In the genomic region with DNA sequence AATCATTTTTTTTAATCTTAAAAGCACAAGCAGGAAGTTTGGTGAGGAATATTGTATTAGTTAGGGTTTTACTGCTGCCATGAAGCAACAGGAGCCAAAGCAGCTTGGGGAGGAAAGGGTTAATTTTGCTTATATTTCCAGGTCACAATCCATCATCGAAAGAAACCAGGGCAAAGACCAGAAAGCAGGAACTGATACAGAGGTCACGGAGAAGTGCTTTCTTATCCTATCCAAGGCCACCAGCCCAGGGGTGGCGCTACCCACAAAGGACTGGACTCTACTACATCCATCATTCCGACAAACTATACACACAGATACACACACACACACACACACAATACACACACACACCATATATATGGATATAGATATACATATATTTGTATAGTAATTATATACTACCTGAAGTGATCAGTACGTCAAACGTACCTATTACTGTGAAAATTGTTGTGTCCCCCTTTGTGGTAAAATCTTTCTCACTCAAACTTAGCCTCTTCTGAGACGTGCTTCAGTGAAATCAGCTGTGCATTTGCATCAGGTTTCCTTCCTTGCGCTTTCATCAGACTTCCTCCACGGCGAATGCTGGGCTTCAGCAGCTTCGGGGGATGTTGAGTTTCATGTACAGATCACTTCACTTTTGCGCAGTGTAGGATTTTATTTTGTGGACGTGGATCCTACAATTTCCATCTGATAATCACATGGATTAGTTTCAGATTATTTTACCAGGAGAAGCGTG, we compare ENCODE assay signal across 23 mouse cellular contexts.
DNase-seq lines count a peak whose midpoint lies in the region; ATAC-seq and TF ChIP-seq lines count a peak whose summit lies in the region.
"Had no signal": no experiment of that assay in that cellular context is flagged by ENCODE, and none has a peak within 500 bp of the region (broad histone marks: within the 10 kb centered on the region; RNA-seq: fewer than 3 reads in every experiment).

No protein-coding gene starts in this region.

- H3K79me2 ChIP-seq in CH12.LX (replicated peaks; ENCODE audit: control insufficient read depth, extremely low read depth, insufficient read depth, poor library complexity, severe bottlenecking), result no peaks in the 10 kb centered on the region

- H3K9me3 ChIP-seq in embryonic facial prominence, embryonic 11.5 days (replicated peaks; ENCODE audit: control insufficient read depth, low read length), result no peaks in the 10 kb centered on the region
- H3K9me3 ChIP-seq in embryonic facial prominence, embryonic 10.5 days, result no peaks in the 10 kb centered on the region
- no peaks in the 10 kb centered on the region for H3K9me3 ChIP-seq in CH12.LX (replicated peaks; ENCODE audit: low read length)
- no peaks in the 10 kb centered on the region for H3K9me3 ChIP-seq in embryonic facial prominence, embryonic 14.5 days (ENCODE audit: control insufficient read depth, low read length)
- H3K9me3 ChIP-seq: embryonic facial prominence, embryonic 15.5 days; forebrain, embryonic 12.5 days; forebrain, embryonic 15.5 days; hindbrain, embryonic 12.5 days; hindbrain, embryonic 15.5 days; intestine, embryonic 15.5 days had no signal

- TF ChIP-seq RAD21 in CH12.LX (IDR thresholded peaks at IDR 0.05; ENCODE audit: low read depth, low read length), result no peak; the same call in none of the 2 replicates

- intact Hi-C loops in left cerebral cortex, postnatal 4 days (cut with DNase I), result no loop called here

- H3K4me2 ChIP-seq in embryonic facial prominence, embryonic 11.5 days (ENCODE audit: low read depth, low read length), result no peak overlapping the region
- peak overlapping the region; percentile 91 for H3K4me2 ChIP-seq in CH12.LX (ENCODE audit: insufficient read depth, low read depth, poor library complexity, severe bottlenecking)
- H3K4me2 ChIP-seq in embryonic facial prominence, embryonic 14.5 days (ENCODE audit: low read depth, low read length), result no peak overlapping the region
- H3K4me2 ChIP-seq: embryonic facial prominence, embryonic 15.5 days; forebrain, embryonic 12.5 days; forebrain, embryonic 15.5 days; heart, embryonic 11.5 days; hindbrain, embryonic 12.5 days; hindbrain, embryonic 15.5 days; intestine, embryonic 15.5 days had no signal

- no peak overlapping the region for H3K27ac ChIP-seq in embryonic facial prominence, embryonic 11.5 days (replicated peaks; ENCODE audit: low read depth, low read length)
- H3K27ac ChIP-seq in embryonic facial prominence, embryonic 10.5 days (replicated peaks), result no peak overlapping the region
- H3K27ac ChIP-seq in CH12.LX (ENCODE audit: insufficient read depth, low read depth), result no peak overlapping the region
- no peak overlapping the region for H3K27ac ChIP-seq in embryonic facial prominence, embryonic 14.5 days (replicated peaks; ENCODE audit: low read depth, low read length)
- H3K27ac ChIP-seq: embryonic facial prominence, embryonic 15.5 days; forebrain, embryonic 12.5 days; forebrain, embryonic 15.5 days; heart, adult 2 months; hindbrain, embryonic 12.5 days; hindbrain, embryonic 15.5 days; intestine, embryonic 15.5 days had no signal

- 72% methylated on average over 14 of the region's 14 CpGs for WGBS in embryonic facial prominence, embryonic 11.5 days
- 72% methylated on average over 14 of the region's 14 CpGs for WGBS in embryonic facial prominence, embryonic 10.5 days
- 52% methylated on average over 14 of the region's 14 CpGs for WGBS in embryonic facial prominence, embryonic 14.5 days

- in situ Hi-C loops in CH12.LX (cut with MboI; ENCODE audit: low pct_ligation_motif_present, low pct_unique_long_range_greater_than_20kb, low sequenced_read_pairs), result no loop called here

- no peaks in the 10 kb centered on the region for H3K36me3 ChIP-seq in embryonic facial prominence, embryonic 11.5 days (replicated peaks; ENCODE audit: control insufficient read depth, insufficient read depth, low read depth, low read length)
- H3K36me3 ChIP-seq in embryonic facial prominence, embryonic 10.5 days (replicated peaks), result no peaks in the 10 kb centered on the region
- H3K36me3 ChIP-seq in CH12.LX (replicated peaks in 1 of 2; ENCODE audit: control insufficient read depth in 1 of 2, insufficient read depth in 1 of 2, low read length in 1 of 2), result no peaks in the 10 kb centered on the region
- H3K36me3 ChIP-seq in embryonic facial prominence, embryonic 14.5 days (ENCODE audit: control insufficient read depth, insufficient read depth, low read length), result no peaks in the 10 kb centered on the region
- H3K36me3 ChIP-seq: embryonic facial prominence, embryonic 15.5 days; forebrain, embryonic 12.5 days; forebrain, embryonic 15.5 days; hindbrain, embryonic 12.5 days; hindbrain, embryonic 15.5 days; intestine, embryonic 15.5 days had no signal

- no peaks in the 10 kb centered on the region for H3K27me3 ChIP-seq in embryonic facial prominence, embryonic 11.5 days (ENCODE audit: control insufficient read depth, insufficient read depth, low read length)
- H3K27me3 ChIP-seq in embryonic facial prominence, embryonic 10.5 days (replicated peaks; ENCODE audit: low read depth, poor library complexity, severe bottlenecking), result no peaks in the 10 kb centered on the region
- H3K27me3 ChIP-seq in CH12.LX (replicated peaks), result no peaks in the 10 kb centered on the region
- no peaks in the 10 kb centered on the region for H3K27me3 ChIP-seq in embryonic facial prominence, embryonic 14.5 days (replicated peaks; ENCODE audit: control insufficient read depth, insufficient read depth, low read length)
- H3K27me3 ChIP-seq: embryonic facial prominence, embryonic 15.5 days; forebrain, embryonic 12.5 days; forebrain, embryonic 15.5 days; hindbrain, embryonic 12.5 days; hindbrain, embryonic 15.5 days; intestine, embryonic 15.5 days had no signal

- peak; percentile 43 for TF ChIP-seq EP300 in CH12.LX (IDR thresholded peaks at IDR 0.05; ENCODE audit: low read length)

- no peak overlapping the region for H3K9ac ChIP-seq in embryonic facial prominence, embryonic 11.5 days (replicated peaks; ENCODE audit: low read length)
- H3K9ac ChIP-seq in CH12.LX (ENCODE audit: insufficient read depth, low read depth), result peak overlapping the region; percentile 63
- H3K9ac ChIP-seq in embryonic facial prominence, embryonic 14.5 days (ENCODE audit: low read depth, low read length), result no peak overlapping the region
- H3K9ac ChIP-seq: embryonic facial prominence, embryonic 15.5 days; forebrain, embryonic 12.5 days; forebrain, embryonic 15.5 days; hindbrain, embryonic 12.5 days; hindbrain, embryonic 15.5 days; intestine, embryonic 15.5 days had no signal

- no peak for TF ChIP-seq POLR2A in CH12.LX (IDR thresholded peaks at IDR 0.05; ENCODE audit: low read depth, low read length)

- DNase-seq in embryonic facial prominence, embryonic 11.5 days (ENCODE audit: low spot score), result peak; percentile 26
- DNase-seq in embryonic facial prominence, embryonic 10.5 days (ENCODE audit: low spot score), result no peak
- DNase-seq in CH12.LX (ENCODE audit: extremely low read depth), result peak; percentile 70
- peak; percentile 12 for DNase-seq in embryonic facial prominence, embryonic 14.5 days (ENCODE audit: low spot score)
- DNase-seq in left cerebral cortex, postnatal 4 days, result no peak
- DNase-seq in layer of hippocampus, postnatal 14 days (ENCODE audit: low spot score in 2 of 2), result no peak
- no peak for DNase-seq in adrenal gland, adult 18-20 months (ENCODE audit: low spot score in 2 of 2)
- DNase-seq: adrenal gland, postnatal 10 days; cerebellum, adult 18-20 months; cerebellum, adult 9-10 months; cerebellum, postnatal 14 days; gastrocnemius, postnatal 25 days; heart, adult 2 months; kidney, adult 11 months had no signal

- peak in 1 of 2 experiments; percentile 37; a peak in 2 of 4 replicates for TF ChIP-seq CTCF in CH12.LX (conservative IDR thresholded peaks at IDR 0.05 in 1 of 2, IDR thresholded peaks at IDR 0.05 in 1 of 2; ENCODE audit: low read depth in 2 of 2, low read length in 2 of 2)

- no peak overlapping the region for H3K4me3 ChIP-seq in embryonic facial prominence, embryonic 11.5 days (ENCODE audit: low read depth, low read length)
- H3K4me3 ChIP-seq in embryonic facial prominence, embryonic 10.5 days, result no peak overlapping the region
- peak overlapping the region in 1 of 3 experiments; percentile 51 for H3K4me3 ChIP-seq in CH12.LX (replicated peaks in 1 of 3; ENCODE audit: low read depth in 2 of 3, low read length in 2 of 3, poor library complexity in 1 of 3)
- no peak overlapping the region for H3K4me3 ChIP-seq in embryonic facial prominence, embryonic 14.5 days (ENCODE audit: low read depth, low read length)
- H3K4me3 ChIP-seq: embryonic facial prominence, embryonic 15.5 days; forebrain, embryonic 12.5 days; forebrain, embryonic 15.5 days; heart, adult 2 months; hindbrain, embryonic 12.5 days; hindbrain, embryonic 15.5 days; intestine, embryonic 15.5 days had no signal

- ATAC-seq in embryonic facial prominence, embryonic 11.5 days (replicated peaks; ENCODE audit: insufficient number of reproducible peaks, low FRiP score, low TSS enrichment, low read depth), result no peak
- no peak for ATAC-seq in embryonic facial prominence, embryonic 14.5 days (ENCODE audit: low read depth)
- ATAC-seq: activated CD4-positive, CD25-positive, alpha-beta regulatory T cell, adult 4 months; CD4-positive, CD25-positive, alpha-beta regulatory T cell, adult 4 months; forebrain, embryonic 15.5 days; intestine, embryonic 15.5 days had no signal

- H3K4me1 ChIP-seq in embryonic facial prominence, embryonic 11.5 days (ENCODE audit: control insufficient read depth, insufficient read depth, low read length), result no peaks in the 10 kb centered on the region
- H3K4me1 ChIP-seq in embryonic facial prominence, embryonic 10.5 days, result no peaks in the 10 kb centered on the region; the same call in 1 of the 2 replicates
- H3K4me1 ChIP-seq in CH12.LX (ENCODE audit: control insufficient read depth in 1 of 2, insufficient read depth in 2 of 2), result peaks cover 0 to 32% of the 10 kb centered on the region in 2 experiments; a peak in 2 of 4 replicates
- H3K4me1 ChIP-seq in embryonic facial prominence, embryonic 14.5 days (ENCODE audit: control insufficient read depth, insufficient read depth, low read length), result no peaks in the 10 kb centered on the region
- H3K4me1 ChIP-seq: embryonic facial prominence, embryonic 15.5 days; forebrain, embryonic 12.5 days; forebrain, embryonic 15.5 days; hindbrain, embryonic 12.5 days; hindbrain, embryonic 15.5 days; intestine, embryonic 15.5 days had no signal

- dilution Hi-C loops in CH12.LX (cut with MboI; ENCODE audit: extremely low pct_ligation_motif_present, extremely low pct_unique_long_range_greater_than_20kb, low sequenced_read_pairs), result no loop called here

TF ChIP-seq in CH12.LX, 34 proteins besides CTCF, POLR2A, EP300 and RAD21 (continues in another document):
- TF ChIP-seq MXI1 (IDR thresholded peaks at IDR 0.05; ENCODE audit: low read depth, low read length), result no peak
- peak; percentile 94 for TF ChIP-seq ETS1 (conservative IDR thresholded peaks at IDR 0.05; ENCODE audit: low read depth, low read length)
- peak; percentile 51; the same call in 1 of the 2 replicates for TF ChIP-seq BHLHE40 (IDR thresholded peaks at IDR 0.05; ENCODE audit: low read depth, low read length)
- TF ChIP-seq MEF2A (IDR thresholded peaks at IDR 0.05; ENCODE audit: borderline replicate concordance, low read depth, low read length), result peak; percentile 28; the same call in 1 of the 2 replicates
- TF ChIP-seq JUND (conservative IDR thresholded peaks at IDR 0.05; ENCODE audit: low read depth, low read length), result 0 out of 2 replicates have a peak, but pooled peaks have one; percentile 23

Comparison
In these comparisons a context has a peak if more than half of its experiments do, and no peak if none do; other contexts are left out.
1. DNase-seq: peak in embryonic facial prominence, embryonic 11.5 days (single experiment), CH12.LX (single experiment) and embryonic facial prominence, embryonic 14.5 days (single experiment); none in embryonic facial prominence, embryonic 10.5 days (single experiment), left cerebral cortex, postnatal 4 days (single experiment), layer of hippocampus, postnatal 14 days (0 of 2) and adrenal gland, adult 18-20 months (0 of 2).